10 mouse cellular contexts compared by ENCODE assay signal in the genomic region with DNA sequence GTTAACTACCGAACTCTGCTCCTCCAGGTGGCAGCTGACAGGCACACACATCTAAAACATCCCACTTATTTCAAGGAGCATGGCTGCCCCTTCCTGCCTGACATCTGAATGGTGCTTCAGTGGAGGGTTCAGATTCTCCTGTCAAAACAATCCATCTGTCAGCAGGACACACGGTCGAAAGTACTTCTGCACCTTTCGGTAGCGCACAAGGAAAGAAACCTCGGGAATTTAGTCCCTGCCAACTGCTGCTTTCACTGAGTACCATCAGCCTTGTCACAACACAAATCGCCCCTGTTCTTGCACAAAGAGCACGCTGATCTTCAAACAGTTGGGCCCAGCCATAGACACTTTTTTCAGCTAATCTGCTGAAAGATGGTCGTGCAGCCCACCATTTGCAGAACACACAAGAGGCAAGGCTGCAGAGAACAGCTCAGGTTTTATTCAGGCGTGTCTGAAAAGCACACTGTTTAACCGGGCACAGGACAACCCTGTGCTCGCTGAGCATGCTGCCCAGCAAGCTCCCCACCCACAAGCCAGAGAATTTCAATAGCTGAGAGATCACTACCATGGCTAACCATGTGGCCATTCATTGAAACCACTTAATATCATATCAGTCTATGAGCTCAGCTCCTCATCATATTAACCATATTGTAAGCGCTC. TPM values are rescaled to one million over a fixed set of nuclear protein-coding genes. Genes with fewer than 3 reads are reported as not detected.
A peak's percentile ranks its signal among the peaks of the same experiment; 100 is the strongest.
DNase-seq lines count a peak whose midpoint lies in the region; ATAC-seq and TF ChIP-seq lines count a peak whose summit lies in the region.
"Had no signal": no experiment of that assay in that cellular context is flagged by ENCODE, and none has a peak within 500 bp of the region (broad histone marks: within the 10 kb centered on the region; RNA-seq: fewer than 3 reads in every experiment).

No protein-coding gene starts in this region.

- peak overlapping the region; percentile 49 for H3K4me2 ChIP-seq in heart, embryonic 14.5 days (ENCODE audit: low read length)
- H3K4me2 ChIP-seq in midbrain, embryonic 12.5 days (replicated peaks): 0 out of 2 replicates have a peak overlapping the region, but pooled peaks have one; percentile 11
- no peak overlapping the region for H3K4me2 ChIP-seq in midbrain, embryonic 11.5 days
- H3K4me2 ChIP-seq in hindbrain, embryonic 15.5 days: peak overlapping the region; percentile 12
- peak overlapping the region; percentile 8; the same call in 1 of the 2 replicates for H3K4me2 ChIP-seq in stomach, postnatal 0 days (replicated peaks; ENCODE audit: low read depth)
- H3K4me2 ChIP-seq: embryonic facial prominence, embryonic 15.5 days had no signal

- no peaks in the 10 kb centered on the region for H3K9me3 ChIP-seq in heart, embryonic 14.5 days (ENCODE audit: control insufficient read depth, low read length)
- no peaks in the 10 kb centered on the region for H3K9me3 ChIP-seq in midbrain, embryonic 12.5 days
- no peaks in the 10 kb centered on the region for H3K9me3 ChIP-seq in midbrain, embryonic 11.5 days (ENCODE audit: control insufficient read depth, low read length)
- H3K9me3 ChIP-seq in hindbrain, embryonic 15.5 days: no peaks in the 10 kb centered on the region
- H3K9me3 ChIP-seq in stomach, postnatal 0 days (ENCODE audit: control insufficient read depth, low read length): no peaks in the 10 kb centered on the region
- H3K9me3 ChIP-seq: embryonic facial prominence, embryonic 15.5 days had no signal

- ATAC-seq in heart, embryonic 14.5 days (ENCODE audit: insufficient number of reproducible peaks, insufficient read depth, low FRiP score, low read depth): no peak; the same call in 1 of the 2 replicates
- peak; percentile 66 for ATAC-seq in midbrain, embryonic 12.5 days (ENCODE audit: low FRiP score, low read depth)
- ATAC-seq in midbrain, embryonic 11.5 days (ENCODE audit: low FRiP score): no peak
- ATAC-seq in hindbrain, embryonic 15.5 days (ENCODE audit: low FRiP score, low read depth): peak; percentile 28; the same call in 1 of the 2 replicates
- no peak for ATAC-seq in stomach, postnatal 0 days (ENCODE audit: low FRiP score, low TSS enrichment)

- intact Hi-C loops in left cerebral cortex, postnatal 25 days (cut with DNase I): no loop called here

- no peak for DNase-seq in heart, adult 18-20 months
- DNase-seq in midbrain, embryonic 11.5 days (ENCODE audit: low spot score, missing footprints): no peak
- no peak for DNase-seq in stomach, postnatal 0 days (ENCODE audit: low spot score)
- no peak for DNase-seq in left cerebral cortex, postnatal 25 days (ENCODE audit: low spot score in 2 of 2)
- no peak for DNase-seq in urinary bladder, postnatal 10 days (ENCODE audit: low spot score)
- DNase-seq: right cerebral cortex, adult 18-20 months had no signal

- peak overlapping the region in 1 of 2 experiments; percentile 0; a peak in 1 of 4 replicates for H3K4me3 ChIP-seq in heart, embryonic 14.5 days (ENCODE audit: control insufficient read depth in 1 of 2, insufficient read depth in 1 of 2, low read depth in 1 of 2, low read length in 2 of 2)
- no peak overlapping the region for H3K4me3 ChIP-seq in midbrain, embryonic 12.5 days
- H3K4me3 ChIP-seq in midbrain, embryonic 11.5 days (ENCODE audit: low read depth, low read length): no peak overlapping the region
- H3K4me3 ChIP-seq in hindbrain, embryonic 15.5 days: no peak overlapping the region
- H3K4me3 ChIP-seq in stomach, postnatal 0 days (ENCODE audit: low read depth, low read length): no peak overlapping the region
- H3K4me3 ChIP-seq: embryonic facial prominence, embryonic 15.5 days had no signal

- H3K36me3 ChIP-seq in heart, embryonic 14.5 days (ENCODE audit: control insufficient read depth, insufficient read depth, low read length): no peaks in the 10 kb centered on the region
- H3K36me3 ChIP-seq in midbrain, embryonic 12.5 days: no peaks in the 10 kb centered on the region
- no peaks in the 10 kb centered on the region for H3K36me3 ChIP-seq in midbrain, embryonic 11.5 days (ENCODE audit: control insufficient read depth, insufficient read depth, low read length)
- H3K36me3 ChIP-seq in hindbrain, embryonic 15.5 days: no peaks in the 10 kb centered on the region
- no peaks in the 10 kb centered on the region for H3K36me3 ChIP-seq in stomach, postnatal 0 days (ENCODE audit: control insufficient read depth, insufficient read depth, low read length)
- H3K36me3 ChIP-seq: embryonic facial prominence, embryonic 15.5 days had no signal

- TF ChIP-seq EP300 in stomach, postnatal 0 days (optimal IDR thresholded peaks at IDR 0.05): no peak

- H3K9ac ChIP-seq in heart, embryonic 14.5 days (ENCODE audit: low read length): no peak overlapping the region
- H3K9ac ChIP-seq in midbrain, embryonic 12.5 days (replicated peaks): no peak overlapping the region
- no peak overlapping the region for H3K9ac ChIP-seq in midbrain, embryonic 11.5 days (ENCODE audit: low read length)
- H3K9ac ChIP-seq in hindbrain, embryonic 15.5 days: no peak overlapping the region
- no peak overlapping the region for H3K9ac ChIP-seq in stomach, postnatal 0 days (ENCODE audit: low read length)
- H3K9ac ChIP-seq: embryonic facial prominence, embryonic 15.5 days had no signal

- H3K4me1 ChIP-seq in heart, embryonic 14.5 days (ENCODE audit: control insufficient read depth in 2 of 2, insufficient read depth in 2 of 2, low read length in 2 of 2): peaks cover 19 to 34% of the 10 kb centered on the region in 2 experiments
- H3K4me1 ChIP-seq in midbrain, embryonic 12.5 days: peaks cover 63% of the 10 kb centered on the region
- H3K4me1 ChIP-seq in midbrain, embryonic 11.5 days (ENCODE audit: control insufficient read depth, insufficient read depth, low read length): peaks cover 16% of the 10 kb centered on the region
- peaks cover 30% of the 10 kb centered on the region for H3K4me1 ChIP-seq in hindbrain, embryonic 15.5 days (replicated peaks)
- H3K4me1 ChIP-seq in stomach, postnatal 0 days (replicated peaks; ENCODE audit: control insufficient read depth, insufficient read depth): peaks cover 7% of the 10 kb centered on the region

- 20% methylated on average over 13 of the region's 13 CpGs for WGBS in heart, embryonic 14.5 days
- 31% methylated on average over 13 of the region's 13 CpGs for WGBS in midbrain, embryonic 12.5 days
- 29% methylated on average over 13 of the region's 13 CpGs for WGBS in midbrain, embryonic 11.5 days
- 32% methylated on average over 13 of the region's 13 CpGs for WGBS in hindbrain, embryonic 15.5 days
- 33% methylated on average over 13 of the region's 13 CpGs for WGBS in stomach, postnatal 0 days

- no peak overlapping the region for H3K27ac ChIP-seq in heart, embryonic 14.5 days (replicated peaks in 1 of 2; ENCODE audit: control insufficient read depth in 1 of 2, insufficient read depth in 1 of 2, low read depth in 2 of 2, low read length in 2 of 2)
- H3K27ac ChIP-seq in midbrain, embryonic 12.5 days (replicated peaks): 0 out of 2 replicates have a peak overlapping the region, but pooled peaks have one; percentile 15
- no peak overlapping the region for H3K27ac ChIP-seq in midbrain, embryonic 11.5 days (ENCODE audit: low read depth, low read length)
- no peak overlapping the region for H3K27ac ChIP-seq in hindbrain, embryonic 15.5 days (replicated peaks)
- H3K27ac ChIP-seq in stomach, postnatal 0 days (replicated peaks): no peak overlapping the region
- H3K27ac ChIP-seq: embryonic facial prominence, embryonic 15.5 days had no signal

- no peaks in the 10 kb centered on the region for H3K27me3 ChIP-seq in heart, embryonic 14.5 days (ENCODE audit: control insufficient read depth, insufficient read depth, low read length)
- H3K27me3 ChIP-seq in midbrain, embryonic 12.5 days: no peaks in the 10 kb centered on the region
- no peaks in the 10 kb centered on the region for H3K27me3 ChIP-seq in midbrain, embryonic 11.5 days (ENCODE audit: control insufficient read depth, insufficient read depth, low read length)
- H3K27me3 ChIP-seq in hindbrain, embryonic 15.5 days: no peaks in the 10 kb centered on the region
- H3K27me3 ChIP-seq in stomach, postnatal 0 days (ENCODE audit: control insufficient read depth, insufficient read depth, low read length): no peaks in the 10 kb centered on the region
- H3K27me3 ChIP-seq: embryonic facial prominence, embryonic 15.5 days had no signal

- no peak for TF ChIP-seq CTCF in stomach, postnatal 0 days (IDR thresholded peaks at IDR 0.05; ENCODE audit: low read depth)

RNA-seq across cellular contexts. Expression of a gene that starts 31.6 kb away (rescaled TPM):
- 15.2 and 18.4 TPM in 2 replicates for polyA plus RNA-seq in heart, embryonic 14.5 days (2014; fragmentation: Nextera tagmentation; extraction: Ambion mirVana)
- total RNA-seq in heart, adult 18-20 months (2021): 10 to 100 TPM; 29.8 to 30.9 TPM
- 14.4 and 17.3 TPM in 2 replicates for polyA plus RNA-seq in midbrain, embryonic 12.5 days (2016; fragmentation: Nextera tagmentation; extraction: Ambion mirVana)
- polyA plus RNA-seq in midbrain, embryonic 11.5 days (2014; fragmentation: Nextera tagmentation; extraction: Ambion mirVana): 15.9 and 17.4 TPM in 2 replicates
- 20.6 and 23.8 TPM in 2 replicates for polyA plus RNA-seq in hindbrain, embryonic 15.5 days (2015; fragmentation: Nextera tagmentation; extraction: Ambion mirVana)
- 15.2 and 19.6 TPM in 2 replicates for polyA plus RNA-seq in stomach, postnatal 0 days (2015; fragmentation: Nextera tagmentation; extraction: Ambion mirVana)
- 10 to 100 TPM; 27.4 to 31.8 TPM for total RNA-seq in left cerebral cortex, postnatal 25 days (2021)

Comparison
In these comparisons a context has a peak if more than half of its experiments do, and no peak if none do; other contexts are left out.
1. ATAC-seq: peak in midbrain, embryonic 12.5 days (single experiment) and hindbrain, embryonic 15.5 days (single experiment); none in heart, embryonic 14.5 days (single experiment), midbrain, embryonic 11.5 days (single experiment) and stomach, postnatal 0 days (single experiment).